Mouse (Mus musculus): Measurements from ENCODE around the gene Zeb2. TPM values are rescaled to one million over a fixed set of nuclear protein-coding genes. Genes with fewer than 3 reads are reported as not detected.

Zeb2 gene
- polyA plus RNA-seq, 1 experiment from 2014 or later, result 12.3 TPM

DNA sequence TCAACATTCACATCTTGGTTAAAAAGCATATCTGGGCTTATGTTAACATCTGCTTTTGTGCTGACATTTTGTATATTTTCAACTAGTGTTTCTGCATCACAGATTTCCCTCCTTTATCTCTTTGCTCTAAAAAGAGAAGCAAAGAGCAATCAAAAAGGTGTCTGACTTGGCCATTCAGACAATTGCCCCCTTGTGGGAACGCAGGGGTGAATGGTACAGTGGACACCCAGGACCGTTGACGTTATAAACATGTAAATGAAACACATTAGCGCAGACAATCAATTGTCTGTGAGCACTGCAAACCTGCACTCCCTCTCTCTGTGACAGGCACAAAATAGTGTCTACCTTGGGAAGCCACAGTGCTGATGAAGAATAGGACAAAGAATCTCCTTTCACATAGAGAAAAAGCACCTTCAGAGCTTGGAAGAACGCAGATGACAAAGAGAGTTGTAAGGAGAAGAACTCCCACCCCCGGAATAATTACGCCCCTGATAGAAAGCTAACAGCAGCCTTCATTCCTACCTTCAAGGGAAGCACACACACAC, 12.6 kb downstream of the Zeb2 start:
- H3K27me3 ChIP-seq, result peaks cover 68% of the 10 kb centered on the region
- 33% methylated on average over 7 of the region's 7 CpGs for WGBS
- H3K9me3 ChIP-seq, result no peaks in the 10 kb centered on the region
- no peak overlapping the region for H3K27ac ChIP-seq
- no peaks in the 10 kb centered on the region for H3K36me3 ChIP-seq
- no peak overlapping the region for H3K4me3 ChIP-seq (replicated peaks)
- H3K4me1 ChIP-seq (replicated peaks), result peaks cover 18% of the 10 kb centered on the region
- H3K9ac ChIP-seq (replicated peaks), result no peak overlapping the region
- no peak overlapping the region for H3K4me2 ChIP-seq
- ATAC-seq (ENCODE audit: insufficient number of reproducible peaks, insufficient read depth, low FRiP score, low TSS enrichment, low read depth), result no peak

DNA sequence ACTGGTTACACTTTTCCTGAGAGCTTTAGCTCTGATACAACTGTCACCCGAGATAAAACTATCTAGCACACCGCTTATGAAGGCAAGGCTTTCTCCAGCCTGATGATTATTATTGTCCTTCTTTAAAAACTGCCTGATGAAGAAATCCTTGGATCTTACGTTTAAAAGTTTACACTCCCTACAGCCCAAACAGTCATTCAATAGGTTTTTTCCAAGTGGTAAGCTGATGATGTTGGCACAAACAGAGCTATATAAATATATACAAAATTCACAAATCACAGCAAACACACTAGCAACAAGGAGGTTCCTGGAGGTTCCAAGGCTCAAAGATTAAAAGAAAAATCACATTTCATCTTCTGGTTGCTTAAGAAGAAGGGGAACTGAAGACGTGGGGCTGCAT, 13.1 kb downstream of the Zeb2 start:
- Histone ChIP-seq H3K27ac (no peak overlapping the region), H3K27me3 (peaks cover 65% of the 10 kb centered on the region), H3K36me3 (no peaks in the 10 kb centered on the region), H3K4me1 (replicated peaks) (peaks cover 18% of the 10 kb centered on the region), H3K9ac (replicated peaks) (no peak overlapping the region), H3K9me3 (no peaks in the 10 kb centered on the region), H3K4me3 (replicated peaks) (no peak overlapping the region), H3K4me2 (no peak overlapping the region)
- no peak for ATAC-seq (ENCODE audit: insufficient number of reproducible peaks, insufficient read depth, low FRiP score, low TSS enrichment, low read depth)
- WGBS, result 68% methylated on average over 4 of the region's 4 CpGs

DNA sequence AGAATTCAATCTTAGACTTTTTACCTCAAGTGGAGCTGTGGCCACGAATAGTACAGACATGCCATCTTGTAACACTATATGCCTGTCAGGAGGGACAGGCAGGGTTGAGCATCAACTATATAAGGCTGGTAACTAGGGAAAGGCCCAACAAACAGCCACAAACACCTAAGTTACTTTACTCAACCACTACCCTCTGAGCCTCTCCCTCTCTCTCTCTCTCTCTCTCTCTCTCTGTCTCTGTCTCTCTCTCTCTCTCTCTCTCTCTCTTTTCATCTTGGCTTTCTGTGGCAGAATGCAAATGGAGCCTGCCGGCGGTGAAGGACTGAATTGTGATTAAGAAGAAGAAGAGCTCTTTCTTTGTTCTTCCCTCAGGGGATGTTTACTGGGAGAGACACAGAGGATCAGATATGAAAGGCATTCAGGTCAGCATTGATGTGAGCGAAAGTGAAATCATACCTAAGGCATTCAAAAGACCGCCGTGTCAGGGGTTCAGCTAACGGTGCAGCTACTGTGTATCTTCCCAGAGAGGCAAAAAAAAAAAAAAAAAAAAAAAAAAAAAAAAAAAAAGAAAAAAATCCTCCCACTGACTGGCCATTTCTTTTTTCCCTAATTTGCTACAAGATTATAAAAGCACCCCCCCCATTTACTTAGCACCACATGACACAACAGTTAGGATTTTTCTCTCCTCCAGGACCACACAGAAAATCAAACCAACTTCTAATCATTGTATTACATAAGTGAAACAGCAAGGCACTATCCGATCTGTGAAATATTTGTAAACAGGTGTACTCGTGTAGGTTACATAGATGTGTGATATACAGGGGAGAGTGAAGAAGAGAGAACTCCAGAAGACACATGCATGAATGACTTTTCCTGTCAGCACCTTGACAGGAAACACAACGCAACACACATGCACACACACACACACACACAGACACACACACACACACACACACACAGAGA, 13.9 kb downstream of the Zeb2 start:
- peaks cover 12% of the 10 kb centered on the region for H3K4me1 ChIP-seq (replicated peaks)

DNA sequence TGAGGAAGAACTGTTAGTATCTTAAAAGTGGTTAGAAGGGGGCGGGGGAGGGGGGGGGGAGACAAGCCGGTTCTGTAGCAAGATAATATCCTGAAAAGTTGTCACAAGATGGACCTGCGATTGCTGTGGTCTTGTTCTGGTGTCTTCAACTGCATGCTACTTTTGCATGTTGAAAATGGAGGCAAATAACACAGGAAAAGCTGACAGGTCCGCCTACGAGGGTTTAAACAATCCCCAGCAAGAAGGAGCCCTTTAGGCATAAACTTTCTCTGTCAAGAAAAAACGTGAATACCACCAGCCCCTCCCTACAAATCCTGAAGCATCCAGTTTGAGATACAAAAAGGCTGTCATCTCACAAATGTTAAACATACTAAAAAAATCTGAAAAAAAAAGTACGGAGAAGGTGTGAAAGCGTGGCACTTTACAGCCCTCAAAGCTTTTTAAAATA, 15.0 kb downstream of the Zeb2 start:
- no peaks in the 10 kb centered on the region for H3K9me3 ChIP-seq
- H3K4me3 ChIP-seq (replicated peaks), result no peak overlapping the region
- H3K9ac ChIP-seq (replicated peaks), result no peak overlapping the region
- H3K27ac ChIP-seq, result no peak overlapping the region
- WGBS, result 51% methylated on average over 8 of the region's 8 CpGs
- H3K36me3 ChIP-seq, result no peaks in the 10 kb centered on the region
- no peak for ATAC-seq (ENCODE audit: insufficient number of reproducible peaks, insufficient read depth, low FRiP score, low TSS enrichment, low read depth)
- H3K4me2 ChIP-seq, result no peak overlapping the region
- peaks cover 54% of the 10 kb centered on the region for H3K27me3 ChIP-seq
- H3K4me1 ChIP-seq (replicated peaks), result peaks cover 15% of the 10 kb centered on the region

More for the DNA sequence above, 13.9 kb downstream of the Zeb2 start:
- H3K4me3 ChIP-seq (replicated peaks), result no peak overlapping the region
- no peak overlapping the region for H3K4me2 ChIP-seq
- WGBS, result 30% methylated on average over 10 of the region's 10 CpGs
- no peaks in the 10 kb centered on the region for H3K9me3 ChIP-seq
- H3K9ac ChIP-seq (replicated peaks), result no peak overlapping the region
- H3K27ac ChIP-seq, result no peak overlapping the region
- H3K27me3 ChIP-seq, result peaks cover 57% of the 10 kb centered on the region
- no peaks in the 10 kb centered on the region for H3K36me3 ChIP-seq
- no peak for ATAC-seq (ENCODE audit: insufficient number of reproducible peaks, insufficient read depth, low FRiP score, low TSS enrichment, low read depth)

DNA sequence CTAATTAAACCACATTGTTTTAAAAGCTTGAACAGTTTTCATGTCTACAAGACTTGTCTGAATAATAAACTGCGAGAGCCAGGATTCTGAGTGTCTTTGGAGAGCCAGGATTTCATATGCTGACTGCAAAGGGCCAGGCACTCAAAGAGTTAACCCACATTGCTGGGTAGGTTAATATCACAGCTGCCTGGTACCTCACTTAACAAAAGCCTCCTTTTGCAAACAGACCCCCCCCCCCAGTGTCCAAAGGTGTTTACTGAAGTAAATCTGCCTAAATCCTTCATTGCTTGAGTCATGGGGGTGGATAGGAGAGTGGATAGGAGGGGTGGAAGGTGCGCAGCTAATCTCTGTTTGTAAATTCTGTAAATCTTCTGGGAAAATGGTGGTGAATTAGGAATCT, 15.6 kb downstream of the Zeb2 start:
- Histone ChIP-seq H3K9me3 (no peaks in the 10 kb centered on the region), H3K4me1 (replicated peaks) (peaks cover 19% of the 10 kb centered on the region)
- 0 out of 2 replicates have a peak, but pooled peaks have one; percentile 15 for ATAC-seq (ENCODE audit: insufficient number of reproducible peaks, insufficient read depth, low FRiP score, low TSS enrichment, low read depth)

DNA sequence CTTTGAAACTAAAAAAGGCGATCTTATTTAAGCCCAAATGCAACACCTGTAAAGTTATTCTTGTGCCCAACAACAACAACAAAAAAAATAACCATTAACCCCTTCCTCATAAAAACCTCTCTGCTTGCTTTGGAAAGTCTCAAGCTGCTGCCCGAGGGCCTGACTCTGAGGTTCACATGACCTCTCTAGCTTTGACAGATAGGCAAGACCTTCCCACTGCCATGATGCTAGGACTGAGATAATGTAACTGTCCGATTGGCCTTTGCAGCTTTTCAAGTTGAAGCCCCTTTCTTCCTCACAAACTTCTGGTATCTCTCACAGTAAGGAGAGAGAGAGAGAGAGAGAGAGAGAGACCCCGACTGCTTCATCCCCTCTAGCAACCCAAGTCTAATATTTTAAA, 16.2 kb downstream of the Zeb2 start:
- Histone ChIP-seq H3K4me1 (replicated peaks) (peaks cover 19% of the 10 kb centered on the region), H3K27ac (no peak overlapping the region), H3K27me3 (peaks cover 48% of the 10 kb centered on the region), H3K4me2 (no peak overlapping the region), H3K36me3 (no peaks in the 10 kb centered on the region), H3K9ac (replicated peaks) (no peak overlapping the region), H3K9me3 (no peaks in the 10 kb centered on the region), H3K4me3 (replicated peaks) (no peak overlapping the region)
- no peak for ATAC-seq (ENCODE audit: insufficient number of reproducible peaks, insufficient read depth, low FRiP score, low TSS enrichment, low read depth)
- WGBS, result 42% methylated on average over 4 of the region's 4 CpGs

More for the DNA sequence above, 15.6 kb downstream of the Zeb2 start:
- Histone ChIP-seq H3K4me2 (no peak overlapping the region), H3K4me3 (replicated peaks) (no peak overlapping the region), H3K27me3 (peaks cover 52% of the 10 kb centered on the region), H3K36me3 (no peaks in the 10 kb centered on the region), H3K9ac (replicated peaks) (no peak overlapping the region), H3K27ac (no peak overlapping the region)
- 51% methylated on average over 2 of the region's 2 CpGs for WGBS

DNA sequence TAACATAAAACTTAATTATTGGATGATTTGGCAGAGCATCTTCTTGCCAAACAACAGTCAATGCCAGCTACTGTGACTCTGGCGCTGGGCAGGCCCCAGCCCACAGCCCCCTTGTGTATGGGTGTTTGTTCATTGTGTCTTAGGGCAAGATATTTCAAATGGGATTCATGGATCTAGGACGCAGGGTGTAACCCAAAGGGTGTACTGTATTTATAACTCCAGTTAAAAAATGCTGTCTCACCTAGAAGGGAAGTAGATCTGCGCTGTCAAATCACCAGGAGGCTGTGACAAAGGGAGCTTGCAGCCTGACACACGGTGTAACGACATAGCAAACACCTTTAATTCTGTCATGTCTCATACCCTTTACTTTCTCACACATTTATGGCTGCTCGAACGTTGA, 16.6 kb downstream of the Zeb2 start:
- no peak for ATAC-seq (ENCODE audit: insufficient number of reproducible peaks, insufficient read depth, low FRiP score, low TSS enrichment, low read depth)
- peaks cover 19% of the 10 kb centered on the region for H3K4me1 ChIP-seq (replicated peaks)
- H3K36me3 ChIP-seq, result no peaks in the 10 kb centered on the region
- H3K9ac ChIP-seq (replicated peaks), result no peak overlapping the region
- H3K27me3 ChIP-seq, result peaks cover 44% of the 10 kb centered on the region
- H3K4me3 ChIP-seq (replicated peaks), result no peak overlapping the region
- H3K9me3 ChIP-seq, result no peaks in the 10 kb centered on the region
- 57% methylated on average over 7 of the region's 7 CpGs for WGBS
- no peak overlapping the region for H3K27ac ChIP-seq
- no peak overlapping the region for H3K4me2 ChIP-seq

DNA sequence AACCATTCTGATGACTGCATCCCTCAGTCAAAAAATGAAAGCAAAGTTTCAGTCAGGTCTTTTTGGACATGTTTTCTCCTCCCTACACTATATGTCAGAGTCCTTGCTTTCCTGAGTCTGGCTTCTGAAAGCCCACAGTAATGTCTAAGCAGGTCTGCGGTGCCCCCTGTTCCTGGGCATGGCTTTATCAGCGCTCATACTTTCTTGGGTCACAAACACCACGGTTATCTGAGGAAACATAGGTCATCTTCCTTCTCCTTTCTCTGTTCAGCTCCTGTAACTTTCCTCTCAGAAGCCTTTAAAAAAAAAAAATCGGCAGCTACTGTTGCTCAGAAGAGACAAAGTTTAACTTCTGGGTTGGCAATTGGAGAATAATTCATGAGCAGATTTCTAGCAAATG, 17.2 kb downstream of the Zeb2 start:
- H3K4me2 ChIP-seq, result no peak overlapping the region
- no peaks in the 10 kb centered on the region for H3K9me3 ChIP-seq
- peaks cover 19% of the 10 kb centered on the region for H3K4me1 ChIP-seq (replicated peaks)
- no peak overlapping the region for H3K27ac ChIP-seq
- peaks cover 38% of the 10 kb centered on the region for H3K27me3 ChIP-seq
- no peak overlapping the region for H3K4me3 ChIP-seq (replicated peaks)
- H3K36me3 ChIP-seq, result no peaks in the 10 kb centered on the region
- 83% methylated on average over 4 of the region's 4 CpGs for WGBS
- ATAC-seq (ENCODE audit: insufficient number of reproducible peaks, insufficient read depth, low FRiP score, low TSS enrichment, low read depth), result no peak
- H3K9ac ChIP-seq (replicated peaks), result no peak overlapping the region

DNA sequence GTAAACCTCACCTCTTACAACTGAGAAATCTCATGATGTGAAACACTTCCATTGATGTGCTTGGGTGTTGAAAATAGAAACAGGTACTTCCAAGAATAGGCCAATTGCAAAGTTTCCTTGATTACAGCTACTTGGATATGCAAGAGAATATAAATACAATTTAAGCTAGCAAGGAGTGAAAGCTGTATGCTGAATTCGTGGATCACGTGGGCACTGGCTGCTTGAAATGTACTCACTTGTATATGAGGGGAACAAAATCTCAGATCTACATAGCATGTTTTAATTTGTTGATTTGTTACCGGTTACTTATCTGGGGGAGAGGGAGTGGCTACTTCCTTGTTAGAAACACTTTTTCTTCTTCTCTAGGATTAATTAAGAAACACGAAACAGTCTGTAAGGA, 18.1 kb downstream of the Zeb2 start:
- no peak overlapping the region for H3K27ac ChIP-seq
- no peaks in the 10 kb centered on the region for H3K9me3 ChIP-seq
- no peak overlapping the region for H3K9ac ChIP-seq (replicated peaks)
- H3K4me3 ChIP-seq (replicated peaks), result no peak overlapping the region
- 90% methylated on average over 4 of the region's 4 CpGs for WGBS
- H3K4me2 ChIP-seq, result no peak overlapping the region
- H3K36me3 ChIP-seq, result no peaks in the 10 kb centered on the region
- peaks cover 29% of the 10 kb centered on the region for H3K27me3 ChIP-seq
- no peak for ATAC-seq (ENCODE audit: insufficient number of reproducible peaks, insufficient read depth, low FRiP score, low TSS enrichment, low read depth)
- peaks cover 19% of the 10 kb centered on the region for H3K4me1 ChIP-seq (replicated peaks)

DNA sequence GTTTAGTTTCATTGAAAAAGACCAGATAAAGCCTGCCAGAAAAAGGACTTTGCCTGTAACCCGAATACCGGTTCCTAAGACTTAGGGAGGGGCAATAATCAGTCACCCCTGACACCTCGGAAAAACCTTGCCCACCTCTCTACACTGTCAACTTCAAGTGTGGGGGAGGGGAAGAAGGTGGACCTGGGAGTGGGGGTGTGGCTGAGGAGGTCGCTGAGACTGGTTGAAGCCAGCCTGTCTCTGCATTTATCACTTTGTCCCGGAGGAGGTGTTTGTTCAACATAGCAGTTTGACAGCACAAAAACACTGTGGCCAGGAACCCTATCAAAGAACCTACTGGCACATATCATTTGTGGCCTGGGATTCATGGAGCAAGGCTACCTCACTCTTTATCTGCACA, 19.2 kb downstream of the Zeb2 start:
- Histone ChIP-seq H3K27ac (no peak overlapping the region), H3K4me2 (no peak overlapping the region), H3K9ac (replicated peaks) (no peak overlapping the region), H3K9me3 (no peaks in the 10 kb centered on the region), H3K36me3 (no peaks in the 10 kb centered on the region), H3K4me1 (replicated peaks) (peaks cover 19% of the 10 kb centered on the region), H3K4me3 (replicated peaks) (no peak overlapping the region), H3K27me3 (peaks cover 19% of the 10 kb centered on the region)
- ATAC-seq (ENCODE audit: insufficient number of reproducible peaks, insufficient read depth, low FRiP score, low TSS enrichment, low read depth), result no peak
- WGBS, result 3% methylated on average over 5 of the region's 5 CpGs

DNA sequence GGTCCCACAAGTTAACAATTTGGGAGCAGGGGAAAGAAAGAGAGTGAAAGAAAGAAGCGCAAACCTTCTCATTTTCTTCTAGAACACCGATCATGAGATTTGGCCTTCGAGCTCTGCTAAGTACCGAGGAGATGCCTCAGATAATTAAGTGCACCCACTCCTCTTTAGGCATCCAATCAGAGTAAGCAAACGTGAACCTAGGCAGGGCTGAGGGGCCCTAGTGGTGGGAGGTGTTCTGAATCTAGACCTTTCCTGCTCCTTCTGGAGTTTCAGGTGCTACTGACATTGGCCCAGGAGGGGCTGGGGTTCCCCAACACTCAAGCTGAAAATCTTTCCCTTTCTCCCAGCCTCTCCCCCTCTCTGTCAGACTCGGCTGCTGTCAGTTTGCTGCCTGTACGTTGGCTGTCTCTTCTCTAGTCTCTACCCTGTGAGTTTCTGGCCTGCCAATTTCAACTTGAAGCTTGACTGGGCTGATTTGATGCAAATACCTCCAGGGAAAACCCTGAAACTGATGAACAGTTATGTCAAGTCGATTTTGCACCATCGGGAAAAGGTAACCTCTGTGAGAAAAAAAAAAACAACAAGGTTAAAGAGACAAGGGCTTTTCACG, 20.5 kb downstream of the Zeb2 start:
- Histone ChIP-seq H3K4me3 (replicated peaks) (no peak overlapping the region), H3K4me2 (no peak overlapping the region), H3K9ac (replicated peaks) (no peak overlapping the region), H3K27me3 (peaks cover 12% of the 10 kb centered on the region), H3K4me1 (replicated peaks) (peaks cover 14% of the 10 kb centered on the region), H3K36me3 (no peaks in the 10 kb centered on the region), H3K27ac (no peak overlapping the region), H3K9me3 (no peaks in the 10 kb centered on the region)
- no peak for ATAC-seq (ENCODE audit: insufficient number of reproducible peaks, insufficient read depth, low FRiP score, low TSS enrichment, low read depth)
- whole genome bisulfite sequencing, result 43% methylated on average over 10 of the region's 10 CpGs

All from limb, embryonic 12.5 days (tissue).